Mouse (Mus musculus) monocyte, adult 2 months (primary cell): ENCODE measurements around the gene Crtc1.

Experiments
- DNase-seq, 2 experiments: peaks; one replicate each; pipeline ENCODE4 v3.0.0; 2022; ENCODE audit warnings: low spot score in 2 of 2, low read depth in 1 of 2

Crtc1 gene

GRCm38 (mm10) chr8:70394269-70394998 is 44.9 kb downstream of the Crtc1 start:
- DNase-seq: no peak

GRCm38 (mm10) chr8:70393087-70393486 is 46.3 kb downstream of the Crtc1 start:
- no peak for DNase-seq

DNA sequence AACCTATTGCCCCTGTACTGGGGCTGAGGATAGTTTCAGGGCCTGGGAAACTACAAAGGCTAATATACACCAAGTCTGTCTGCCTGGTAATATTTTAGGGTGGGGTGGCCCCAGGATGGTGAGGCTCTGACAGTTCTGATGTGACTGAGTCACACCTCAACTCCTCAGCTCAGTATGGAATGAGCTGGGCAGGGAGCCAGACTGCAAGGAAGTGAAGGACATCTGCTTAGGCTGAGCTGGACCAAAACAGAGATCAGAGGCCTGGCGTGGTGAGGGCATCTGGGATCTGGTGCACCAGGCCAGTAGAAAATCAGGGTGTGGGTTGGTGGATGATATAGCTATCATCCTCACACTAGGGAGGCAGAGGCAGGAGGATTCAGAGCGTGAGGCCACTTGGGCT is 49.7 kb downstream of the Crtc1 start:
- DNase-seq: no peak

DNA sequence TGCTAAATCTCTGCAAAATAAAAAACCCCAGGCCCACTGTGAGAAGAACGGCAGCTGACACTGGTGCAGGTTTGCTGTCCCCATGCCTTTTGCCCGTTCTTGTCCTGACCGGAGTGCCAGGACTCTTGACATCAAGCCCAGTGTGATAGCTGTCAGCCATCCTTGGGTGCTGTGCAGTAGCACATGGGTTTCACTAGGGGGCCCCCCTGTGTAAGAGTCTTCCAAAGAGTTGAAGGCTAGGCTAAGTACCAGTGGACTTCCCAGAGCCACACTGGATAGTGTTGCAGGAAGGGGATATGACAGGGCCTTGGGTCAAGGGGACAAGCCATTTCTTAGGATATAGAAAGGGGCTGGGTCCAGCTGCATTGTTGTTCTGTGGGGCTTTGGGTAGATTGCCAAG is 56.1 kb downstream of the Crtc1 start:
- peak in 1 of 2 experiments; percentile 28 for DNase-seq

DNA sequence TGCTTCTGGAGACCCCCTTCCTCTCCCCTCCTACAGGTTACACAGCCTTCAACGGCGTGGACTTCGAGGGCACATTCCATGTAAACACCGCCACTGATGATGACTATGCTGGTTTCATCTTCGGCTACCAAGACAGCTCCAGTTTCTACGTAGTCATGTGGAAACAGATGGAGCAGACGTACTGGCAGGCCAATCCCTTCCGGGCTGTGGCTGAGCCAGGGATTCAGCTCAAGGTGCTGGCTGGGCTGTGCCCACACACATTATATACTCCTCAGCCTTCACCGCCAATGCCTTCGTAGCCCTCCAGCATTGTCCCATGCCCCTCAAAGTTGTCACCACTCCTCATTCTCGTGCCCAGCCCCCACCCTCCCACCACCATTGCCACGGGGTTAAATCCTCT is 59.3 kb downstream of the Crtc1 start:
- DNase-seq: no peak

- DNase-seq: no peak
These were observed 62.3 kb downstream of the Crtc1 start for GRCm38 (mm10) chr8:70377049-70377448.

- DNase-seq: no peak
These were observed 63.1 kb downstream of the Crtc1 start for GRCm38 (mm10) chr8:70376275-70376741.

GRCm38 (mm10) chr8:70375212-70375859 is 64.0 kb downstream of the Crtc1 start:
- DNase-seq: peak in 1 of 2 experiments; percentile 69

DNA sequence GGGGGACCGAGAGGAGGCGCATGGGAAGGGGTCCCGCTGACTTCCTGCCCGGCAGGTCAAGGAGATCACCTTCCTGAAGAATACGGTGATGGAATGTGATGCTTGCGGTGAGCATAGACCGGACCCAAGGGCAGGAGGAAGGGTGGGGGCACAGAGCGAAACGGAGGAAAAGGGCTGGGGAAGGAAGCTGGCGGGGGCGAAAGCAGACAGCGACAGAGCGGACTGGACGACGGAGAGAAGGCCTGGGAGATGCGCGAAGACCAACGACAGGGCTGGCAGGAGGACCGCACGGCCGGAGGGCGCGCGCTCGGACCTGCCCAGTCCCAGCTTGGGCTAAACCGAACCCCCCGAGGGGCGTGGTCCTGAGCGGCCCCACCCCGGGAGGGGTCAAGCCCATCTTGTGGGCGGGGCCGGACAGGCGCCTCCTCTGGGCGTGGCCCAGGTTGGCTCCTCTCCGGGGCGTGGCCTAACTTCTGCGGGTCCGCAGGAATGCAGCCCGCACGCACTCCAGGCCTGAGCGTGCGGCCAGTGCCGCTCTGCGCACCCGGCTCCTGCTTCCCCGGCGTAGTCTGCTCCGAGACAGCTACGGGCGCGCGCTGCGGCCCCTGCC is 65.0 kb downstream of the Crtc1 start:
- peak in 1 of 2 experiments; percentile 68 for DNase-seq

GRCm38 (mm10) chr8:70373397-70374317 is 65.7 kb downstream of the Crtc1 start, which contains the start of gene Comp:
Gene Comp, plus strand, starts transcription at chr8:70373558.
- no peak for DNase-seq

GRCm38 (mm10) chr8:70371951-70372350 is 67.4 kb downstream of the Crtc1 start:
- no peak for DNase-seq

- DNase-seq: no peak
These were observed 68.9 kb downstream of the Crtc1 start for GRCm38 (mm10) chr8:70370476-70370875.

DNA sequence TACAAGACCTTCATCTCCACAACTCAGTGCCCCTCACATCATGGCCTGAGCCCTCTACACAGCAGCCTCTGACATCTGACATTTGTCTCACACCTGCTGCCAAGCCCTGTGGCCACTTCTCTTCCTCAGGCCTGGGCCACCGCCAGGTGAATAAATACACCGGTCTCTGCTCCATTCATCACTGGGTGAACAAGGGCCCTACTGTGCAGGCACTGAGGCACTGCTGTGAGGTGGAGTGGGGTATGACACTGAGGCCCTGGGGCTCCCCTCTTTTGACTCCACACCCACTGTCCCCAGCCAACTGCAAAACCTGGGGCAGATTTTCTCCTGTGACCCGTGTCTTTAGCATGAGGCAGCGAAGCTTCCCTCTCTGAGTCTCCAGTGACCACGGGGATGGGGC is 72.8 kb downstream of the Crtc1 start:
- DNase-seq: no peak

DNA sequence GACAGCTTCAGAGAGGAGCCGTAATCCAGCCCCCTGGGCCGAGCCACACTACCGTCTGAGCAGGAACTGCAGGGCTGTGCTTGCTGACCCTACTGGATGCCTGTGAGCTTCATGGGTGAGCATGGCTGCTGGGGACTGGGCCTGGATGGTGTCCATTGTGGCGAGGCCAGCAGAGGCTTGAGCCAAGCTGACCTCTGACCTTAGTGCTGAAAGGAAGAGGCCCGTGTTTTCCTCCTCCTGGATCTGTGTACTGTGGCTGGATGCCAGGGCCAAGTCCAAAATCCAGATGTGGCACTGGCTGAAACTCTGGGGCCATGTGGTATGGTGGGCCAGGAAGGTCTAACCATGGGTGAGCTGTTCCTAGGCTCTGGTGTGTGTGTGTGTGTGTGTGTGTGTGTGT is 75.3 kb downstream of the Crtc1 start:
- no peak for DNase-seq

DNA sequence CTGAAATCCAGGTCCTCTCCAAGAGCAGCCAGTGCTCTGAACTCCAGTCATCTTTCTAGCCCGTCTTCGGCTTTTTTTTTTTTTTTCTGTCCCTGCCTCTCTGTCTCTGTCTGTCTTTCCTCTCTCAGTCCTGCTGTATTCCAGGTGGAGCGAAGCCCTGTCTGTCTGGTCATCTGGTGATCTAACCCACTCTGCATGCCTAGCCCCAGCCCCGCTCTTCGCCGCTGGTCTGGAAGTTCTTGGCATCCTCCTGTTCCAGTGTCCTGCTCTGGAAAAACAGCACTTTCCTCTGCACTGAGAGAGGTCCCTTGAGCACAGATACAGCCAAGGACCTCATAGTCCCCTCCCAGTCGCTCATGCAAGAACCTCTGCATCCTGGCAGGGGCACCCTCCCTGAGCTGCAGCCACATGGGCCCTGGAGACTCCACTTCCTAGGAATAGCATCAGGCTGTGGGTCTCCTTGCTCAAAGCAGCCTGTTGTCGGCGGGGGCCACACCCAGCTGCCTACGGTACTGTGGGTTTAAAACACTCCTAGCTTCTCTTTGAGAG is 77.8 kb downstream of the Crtc1 start:
- no peak for DNase-seq

DNA sequence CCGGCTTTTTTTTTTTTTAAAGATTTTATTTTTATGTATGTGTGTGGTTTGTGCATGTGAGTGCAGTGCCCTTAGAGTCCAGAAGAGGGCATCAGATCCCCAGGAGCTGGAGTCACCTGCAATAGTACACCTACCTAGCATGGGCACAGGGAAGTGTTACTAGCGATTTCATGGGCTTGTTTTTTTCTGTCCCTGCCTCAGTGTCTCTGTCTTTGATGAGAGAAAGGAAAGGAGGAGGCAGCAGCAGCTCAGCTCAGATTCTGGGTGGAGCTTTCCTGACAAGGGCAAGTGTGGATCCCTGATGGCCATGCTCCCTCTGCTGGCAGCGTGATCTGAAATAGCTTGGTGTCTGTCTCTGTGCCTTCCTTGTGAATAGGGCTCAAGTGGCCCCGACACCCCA is 78.6 kb downstream of the Crtc1 start:
- DNase-seq: no peak

- no peak for DNase-seq
These were observed 80.0 kb downstream of the Crtc1 start for GRCm38 (mm10) chr8:70359411-70359810.

DNA sequence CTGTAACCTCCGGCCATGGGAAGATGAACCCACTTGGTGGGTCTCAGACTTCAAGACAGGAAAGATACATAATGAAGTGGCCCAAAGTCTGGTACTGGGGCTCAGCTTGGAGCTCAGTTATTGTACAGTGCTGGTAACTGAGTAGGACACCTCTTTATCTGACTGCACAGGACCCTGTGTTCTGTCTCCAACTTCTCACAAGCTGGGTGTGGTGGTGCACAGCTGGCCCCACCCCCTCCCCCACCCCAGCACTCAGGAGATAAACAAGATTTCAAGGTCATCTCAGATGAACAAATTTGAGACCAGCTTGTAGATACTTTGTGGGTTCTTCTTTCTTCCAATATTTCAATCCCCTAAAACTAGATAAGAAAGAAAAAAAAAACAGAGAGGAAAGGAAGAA is 83.3 kb downstream of the Crtc1 start:
- no peak for DNase-seq

DNA sequence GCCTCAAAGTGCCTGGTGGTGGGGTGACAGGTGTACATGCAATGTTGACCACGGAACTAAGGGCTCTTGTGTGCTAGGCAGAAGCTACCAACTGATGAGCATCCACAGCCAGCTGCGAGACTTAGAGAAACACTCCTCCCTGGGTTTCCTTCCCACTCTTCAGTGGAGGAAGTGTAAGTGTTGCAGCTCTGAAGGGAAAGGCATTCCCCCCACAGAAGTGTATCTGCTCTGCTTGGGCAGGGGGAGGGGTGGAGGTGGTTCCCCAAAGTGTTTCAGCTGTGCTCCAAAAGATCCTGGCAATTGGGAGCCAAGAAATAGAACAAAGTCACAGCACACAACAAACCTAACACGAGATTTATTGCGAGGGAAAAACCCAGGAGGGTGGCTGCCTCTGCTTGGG is 85.4 kb downstream of the Crtc1 start:
- DNase-seq: no peak

DNA sequence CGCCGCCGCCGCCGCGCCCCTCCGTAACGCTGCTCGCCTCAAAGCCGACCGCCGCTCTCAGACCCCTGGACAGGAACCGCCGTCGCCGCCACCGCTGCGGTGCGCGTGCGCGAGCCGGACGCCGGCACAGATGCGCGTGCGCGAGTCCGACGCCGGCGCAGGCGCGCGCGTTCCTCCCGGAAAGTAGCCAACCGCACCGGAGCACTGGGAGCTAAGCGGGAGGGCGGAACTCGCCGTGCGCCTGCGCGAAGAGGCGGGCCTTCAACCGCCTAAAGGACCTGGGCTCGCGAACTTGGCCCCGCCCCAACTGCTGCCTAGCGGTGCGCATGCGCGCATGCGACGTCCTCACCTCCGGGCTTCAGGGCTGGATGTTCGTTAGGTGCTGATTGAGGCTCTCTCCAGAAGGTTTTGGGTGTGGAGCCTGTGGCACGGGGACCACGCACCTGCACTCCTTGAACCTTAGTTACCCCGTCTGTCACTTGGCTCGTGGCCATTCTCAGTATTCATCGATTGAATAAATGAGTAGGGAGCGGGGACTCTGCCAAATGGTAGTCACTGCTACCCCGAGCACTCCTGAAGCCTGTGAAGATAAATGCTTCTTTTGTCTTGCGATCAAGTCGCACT is 86.1 kb downstream of the Crtc1 start, which contains the start of gene Upf1:
TSS of gene Upf1 (minus strand) at position 85 of the 624 bp plus-strand sequence.
- peak; percentile 96 to 97 for DNase-seq
